Mouse (Mus musculus) neutrophil, adult 5-6 weeks (primary cell): ENCODE measurements around the gene Dnajb4. TPM values are rescaled to one million over a fixed set of nuclear protein-coding genes. Genes with fewer than 3 reads are reported as not detected.
A peak's percentile ranks its signal among the peaks of the same experiment; 100 is the strongest.
"Not testable (repeated sequence)": the region's sequence is repeated elsewhere in the genome, so short reads cannot be mapped to it uniquely, and the experiment has no call there.

Experiments used
- ATAC-seq: fragments of 151-379, 151-347 bp; 2 replicates; pipeline ENCODE4 v1.8.0; 2017; ENCODE audit warnings: mild to moderate bottlenecking, moderate TSS enrichment; ENCODE audit not compliant: insufficient number of reproducible peaks, poor library complexity, low FRiP score, severe bottlenecking; ENCODE audit errors: extremely low read depth
- total RNA-seq: library from RNA; stranded (forward); fragments of 200-1000 nt; gene quantifications from 2 replicates; pipeline ENCODE4 v1.2.3, GENCODE M21; 2017

Gene Dnajb4
- total RNA-seq, 1 experiment from 2014 or later, result 44.2 TPM

GRCm38 (mm10) chr3:152210728-152211391 is 758 bp upstream of the Dnajb4 start:
- no peak for ATAC-seq

GRCm38 (mm10) chr3:152209177-152209966 is 730 bp downstream of the Dnajb4 start:
- ATAC-seq, result peak; percentile 20; the same call in 1 of the 2 replicates

GRCm38 (mm10) chr3:152208096-152208885 is 1.8 kb downstream of the Dnajb4 start:
- ATAC-seq, result no peak

GRCm38 (mm10) chr3:152207156-152207555 is 2.9 kb downstream of the Dnajb4 start:
- ATAC-seq, result no peak

GRCm38 (mm10) chr3:152204577-152204976 is 5.5 kb downstream of the Dnajb4 start:
- no peak for ATAC-seq

GRCm38 (mm10) chr3:152203996-152204395 is 6.1 kb downstream of the Dnajb4 start:
- no peak for ATAC-seq

GRCm38 (mm10) chr3:152203411-152203810 is 6.7 kb downstream of the Dnajb4 start:
- ATAC-seq, result no peak

- ATAC-seq, result no peak
Measured at GRCm38 (mm10) chr3:152202942-152203341, 7.2 kb downstream of the Dnajb4 start.

GRCm38 (mm10) chr3:152201651-152202050 is 8.5 kb downstream of the Dnajb4 start:
- no peak for ATAC-seq

- no peak for ATAC-seq
Measured at GRCm38 (mm10) chr3:152201181-152201580, 8.9 kb downstream of the Dnajb4 start.

- no peak for ATAC-seq
Measured at GRCm38 (mm10) chr3:152199125-152199524, 11.0 kb downstream of the Dnajb4 start.

- ATAC-seq, result not testable (repeated sequence)
Measured at GRCm38 (mm10) chr3:152197246-152197645, 12.9 kb downstream of the Dnajb4 start.

GRCm38 (mm10) chr3:152193635-152194097 is 16.4 kb downstream of the Dnajb4 start:
- ATAC-seq, result peak; percentile 98

GRCm38 (mm10) chr3:152193177-152193576 is 16.9 kb downstream of the Dnajb4 start:
- ATAC-seq, result no peak

GRCm38 (mm10) chr3:152192238-152192931 is 17.7 kb downstream of the Dnajb4 start:
- no peak for ATAC-seq

- peak; percentile 10; the same call in 1 of the 2 replicates for ATAC-seq
Measured at GRCm38 (mm10) chr3:152191791-152192237, 18.3 kb downstream of the Dnajb4 start.

GRCm38 (mm10) chr3:152190679-152191477 is 19.2 kb downstream of the Dnajb4 start:
- ATAC-seq, result no peak

GRCm38 (mm10) chr3:152189306-152189705 is 20.8 kb downstream of the Dnajb4 start:
- ATAC-seq, result no peak
